Mouse (Mus musculus): Measurements from ENCODE around the gene Fam53b. TPM values are rescaled to one million over a fixed set of nuclear protein-coding genes. Genes with fewer than 3 reads are reported as not detected.
A peak's percentile ranks its signal among the peaks of the same experiment; 100 is the strongest.

The Fam53b gene
- polyA plus RNA-seq, 1 experiment from 2014 or later, result 16.6 TPM

GRCm38 (mm10) chr7:132800868-132801267, 12.8 kb downstream of the Fam53b start:
- H3K36me3 ChIP-seq (replicated peaks; ENCODE audit: control insufficient read depth, insufficient read depth), result no peaks in the 10 kb centered on the region
- ATAC-seq (ENCODE audit: low FRiP score), result no peak
- 89% methylated on average over 10 of the region's 10 CpGs for WGBS

GRCm38 (mm10) chr7:132799119-132800016, 14.3 kb downstream of the Fam53b start:
- no peaks in the 10 kb centered on the region for H3K9me3 ChIP-seq (ENCODE audit: control insufficient read depth, low read length)
- H3K4me1 ChIP-seq (replicated peaks; ENCODE audit: control insufficient read depth, insufficient read depth, low read length), result no peaks in the 10 kb centered on the region
- DNase-seq (ENCODE audit: low spot score) (no peak), ATAC-seq (ENCODE audit: low FRiP score) (no peak)
- no peak overlapping the region for H3K4me3 ChIP-seq (replicated peaks; ENCODE audit: low read length)
- H3K27me3 ChIP-seq (ENCODE audit: control insufficient read depth, insufficient read depth, low read length), result no peaks in the 10 kb centered on the region
- no peak overlapping the region for H3K4me2 ChIP-seq (replicated peaks)
- H3K9ac ChIP-seq, result no peak overlapping the region
- no peaks in the 10 kb centered on the region for H3K36me3 ChIP-seq (replicated peaks; ENCODE audit: control insufficient read depth, insufficient read depth)
- WGBS, result 92% methylated on average over 5 of the region's 5 CpGs
- H3K27ac ChIP-seq, result no peak overlapping the region

More at GRCm38 (mm10) chr7:132800868-132801267, 12.8 kb downstream of the Fam53b start:
- no peaks in the 10 kb centered on the region for H3K27me3 ChIP-seq (ENCODE audit: control insufficient read depth, insufficient read depth, low read length)
- H3K4me2 ChIP-seq (replicated peaks), result no peak overlapping the region
- no peak overlapping the region for H3K27ac ChIP-seq
- no peak overlapping the region for H3K4me3 ChIP-seq (replicated peaks; ENCODE audit: low read length)
- no peak for DNase-seq (ENCODE audit: low spot score)
- peaks cover 5% of the 10 kb centered on the region for H3K4me1 ChIP-seq (replicated peaks; ENCODE audit: control insufficient read depth, insufficient read depth, low read length)
- H3K9ac ChIP-seq, result no peak overlapping the region
- no peaks in the 10 kb centered on the region for H3K9me3 ChIP-seq (ENCODE audit: control insufficient read depth, low read length)

- Histone ChIP-seq H3K9ac (no peak overlapping the region), H3K9me3 (ENCODE audit: control insufficient read depth, low read length) (no peaks in the 10 kb centered on the region), H3K36me3 (replicated peaks; ENCODE audit: control insufficient read depth, insufficient read depth) (no peaks in the 10 kb centered on the region), H3K4me3 (replicated peaks; ENCODE audit: low read length) (no peak overlapping the region), H3K27me3 (ENCODE audit: control insufficient read depth, insufficient read depth, low read length) (no peaks in the 10 kb centered on the region), H3K4me2 (replicated peaks) (no peak overlapping the region), H3K27ac (no peak overlapping the region), H3K4me1 (replicated peaks; ENCODE audit: control insufficient read depth, insufficient read depth, low read length) (no peaks in the 10 kb centered on the region)
- DNase-seq (ENCODE audit: low spot score), result no peak
- ATAC-seq (ENCODE audit: low FRiP score), result no peak
- WGBS, result 92% methylated on average over 5 of the region's 5 CpGs
Measured at GRCm38 (mm10) chr7:132795141-132795540, 18.5 kb downstream of the Fam53b start.

- Histone ChIP-seq H3K27me3 (ENCODE audit: control insufficient read depth, insufficient read depth, low read length) (no peaks in the 10 kb centered on the region), H3K4me1 (replicated peaks; ENCODE audit: control insufficient read depth, insufficient read depth, low read length) (no peaks in the 10 kb centered on the region), H3K4me2 (replicated peaks) (no peak overlapping the region), H3K9me3 (ENCODE audit: control insufficient read depth, low read length) (no peaks in the 10 kb centered on the region), H3K27ac (no peak overlapping the region), H3K4me3 (replicated peaks; ENCODE audit: low read length) (no peak overlapping the region), H3K9ac (no peak overlapping the region), H3K36me3 (replicated peaks; ENCODE audit: control insufficient read depth, insufficient read depth) (no peaks in the 10 kb centered on the region)
- WGBS, result 70% methylated on average over 6 of the region's 6 CpGs
- ATAC-seq (ENCODE audit: low FRiP score), result no peak
- no peak for DNase-seq (ENCODE audit: low spot score)
Measured at GRCm38 (mm10) chr7:132793467-132793866, 20.2 kb downstream of the Fam53b start.

- H3K9ac ChIP-seq, result 0 out of 2 replicates have a peak overlapping the region, but pooled peaks have one; percentile 5
- no peaks in the 10 kb centered on the region for H3K9me3 ChIP-seq (ENCODE audit: control insufficient read depth, low read length)
- 80% methylated on average over 14 of the region's 14 CpGs for WGBS
- DNase-seq (ENCODE audit: low spot score), result no peak
- no peaks in the 10 kb centered on the region for H3K36me3 ChIP-seq (replicated peaks; ENCODE audit: control insufficient read depth, insufficient read depth)
- no peak for ATAC-seq (ENCODE audit: low FRiP score)
- H3K27ac ChIP-seq, result no peak overlapping the region
- H3K27me3 ChIP-seq (ENCODE audit: control insufficient read depth, insufficient read depth, low read length), result no peaks in the 10 kb centered on the region
- H3K4me2 ChIP-seq (replicated peaks), result no peak overlapping the region
- H3K4me1 ChIP-seq (replicated peaks; ENCODE audit: control insufficient read depth, insufficient read depth, low read length), result 0 out of 2 replicates have a peak, but pooled peaks cover 11% of the 10 kb centered on the region
- no peak overlapping the region for H3K4me3 ChIP-seq (replicated peaks; ENCODE audit: low read length)
Measured at GRCm38 (mm10) chr7:132790447-132791219, 23.1 kb downstream of the Fam53b start.

GRCm38 (mm10) chr7:132788826-132789225, 24.9 kb downstream of the Fam53b start:
- Histone ChIP-seq H3K36me3 (replicated peaks; ENCODE audit: control insufficient read depth, insufficient read depth) (no peaks in the 10 kb centered on the region), H3K27ac (no peak overlapping the region), H3K27me3 (ENCODE audit: control insufficient read depth, insufficient read depth, low read length) (no peaks in the 10 kb centered on the region), H3K9ac (no peak overlapping the region), H3K4me1 (replicated peaks; ENCODE audit: control insufficient read depth, insufficient read depth, low read length) (0 out of 2 replicates have a peak, but pooled peaks cover 16% of the 10 kb centered on the region), H3K4me3 (replicated peaks; ENCODE audit: low read length) (no peak overlapping the region), H3K4me2 (replicated peaks) (no peak overlapping the region), H3K9me3 (ENCODE audit: control insufficient read depth, low read length) (no peaks in the 10 kb centered on the region)
- ATAC-seq (ENCODE audit: low FRiP score) (no peak), DNase-seq (ENCODE audit: low spot score) (no peak)
- WGBS, result 96% methylated on average over 13 of the region's 13 CpGs

GRCm38 (mm10) chr7:132787496-132788190, 26.0 kb downstream of the Fam53b start:
- ATAC-seq (ENCODE audit: low FRiP score) (no peak), DNase-seq (ENCODE audit: low spot score) (no peak)
- Histone ChIP-seq H3K36me3 (replicated peaks; ENCODE audit: control insufficient read depth, insufficient read depth) (no peaks in the 10 kb centered on the region), H3K9ac (no peak overlapping the region), H3K27ac (no peak overlapping the region), H3K4me1 (replicated peaks; ENCODE audit: control insufficient read depth, insufficient read depth, low read length) (0 out of 2 replicates have a peak, but pooled peaks cover 16% of the 10 kb centered on the region), H3K4me2 (replicated peaks) (no peak overlapping the region), H3K9me3 (ENCODE audit: control insufficient read depth, low read length) (no peaks in the 10 kb centered on the region), H3K27me3 (ENCODE audit: control insufficient read depth, insufficient read depth, low read length) (no peaks in the 10 kb centered on the region), H3K4me3 (replicated peaks; ENCODE audit: low read length) (no peak overlapping the region)
- 90% methylated on average over 4 of the region's 4 CpGs for WGBS

- no peak overlapping the region for H3K27ac ChIP-seq
Measured at GRCm38 (mm10) chr7:132787022-132787421, 26.7 kb downstream of the Fam53b start.

GRCm38 (mm10) chr7:132786522-132786921, 27.2 kb downstream of the Fam53b start:
- H3K9ac ChIP-seq, result no peak overlapping the region
- H3K36me3 ChIP-seq (replicated peaks; ENCODE audit: control insufficient read depth, insufficient read depth), result no peaks in the 10 kb centered on the region
- H3K27ac ChIP-seq, result no peak overlapping the region
- no peak overlapping the region for H3K4me3 ChIP-seq (replicated peaks; ENCODE audit: low read length)
- peaks cover 22% of the 10 kb centered on the region for H3K4me1 ChIP-seq (replicated peaks; ENCODE audit: control insufficient read depth, insufficient read depth, low read length)
- WGBS, result 29% methylated on average over 4 of the region's 4 CpGs
- H3K9me3 ChIP-seq (ENCODE audit: control insufficient read depth, low read length), result no peaks in the 10 kb centered on the region
- no peak overlapping the region for H3K4me2 ChIP-seq (replicated peaks)
- ATAC-seq (ENCODE audit: low FRiP score), result no peak
- no peaks in the 10 kb centered on the region for H3K27me3 ChIP-seq (ENCODE audit: control insufficient read depth, insufficient read depth, low read length)
- no peak for DNase-seq (ENCODE audit: low spot score)

More at GRCm38 (mm10) chr7:132787022-132787421, 26.7 kb downstream of the Fam53b start:
- H3K4me2 ChIP-seq (replicated peaks), result no peak overlapping the region
- no peak overlapping the region for H3K9ac ChIP-seq
- 0 out of 2 replicates have a peak, but pooled peaks cover 19% of the 10 kb centered on the region for H3K4me1 ChIP-seq (replicated peaks; ENCODE audit: control insufficient read depth, insufficient read depth, low read length)
- H3K36me3 ChIP-seq (replicated peaks; ENCODE audit: control insufficient read depth, insufficient read depth), result no peaks in the 10 kb centered on the region
- ATAC-seq (ENCODE audit: low FRiP score) (no peak), DNase-seq (ENCODE audit: low spot score) (no peak)
- no peaks in the 10 kb centered on the region for H3K27me3 ChIP-seq (ENCODE audit: control insufficient read depth, insufficient read depth, low read length)
- 97% methylated on average over 4 of the region's 4 CpGs for WGBS
- no peak overlapping the region for H3K4me3 ChIP-seq (replicated peaks; ENCODE audit: low read length)
- no peaks in the 10 kb centered on the region for H3K9me3 ChIP-seq (ENCODE audit: control insufficient read depth, low read length)
